Mouse (Mus musculus): Measurements from ENCODE around the gene St6gal1. TPM values are rescaled to one million over a fixed set of nuclear protein-coding genes. Genes with fewer than 3 reads are reported as not detected.
A peak's percentile ranks its signal among the peaks of the same experiment; 100 is the strongest.
"Not testable (repeated sequence)": the region's sequence is repeated elsewhere in the genome, so short reads cannot be mapped to it uniquely, and the experiment has no call there.

Gene St6gal1
- 58.8 and 60.3 TPM in 2 replicates for polyA plus RNA-seq (2014; fragmentation: Nextera tagmentation; extraction: Ambion mirVana)

DNA sequence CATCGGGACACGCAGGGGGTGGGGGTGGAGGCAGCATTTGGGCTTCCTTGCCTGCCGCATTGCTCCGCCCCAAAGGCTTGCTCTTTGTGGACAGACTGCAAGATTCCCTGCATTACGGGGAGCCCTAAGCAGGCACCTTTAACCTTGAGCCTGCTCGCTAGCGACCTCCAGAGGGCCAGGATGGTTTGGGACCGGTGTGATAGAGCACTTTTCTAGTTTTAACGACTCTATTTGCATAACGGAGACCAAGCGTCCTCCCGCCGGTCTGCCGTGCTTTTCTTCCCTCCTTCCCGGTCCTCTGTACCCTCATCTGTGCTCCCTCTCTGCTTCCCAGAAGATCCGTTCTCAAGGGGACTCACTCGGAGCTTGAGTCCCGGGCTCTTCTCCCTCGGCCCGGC lies at the start of gene St6gal1:
Gene St6gal1 (plus strand): TSS at position 70 of the 398 bp plus-strand sequence.
- H3K4me1 ChIP-seq (ENCODE audit: insufficient read depth) = peaks cover 21% of the 10 kb centered on the region
- peak within 1 kb of the TSS; percentile 95 for H3K27ac ChIP-seq (ENCODE audit: low read depth)
- peak within 1 kb of the TSS; percentile 81 for H3K4me2 ChIP-seq
- TF ChIP-seq CTCF (IDR thresholded peaks at IDR 0.05; ENCODE audit: low read depth) = peak; percentile 75
- under 1% methylated on average over 20 of the region's 20 CpGs for WGBS
- H3K9ac ChIP-seq = peak within 1 kb of the TSS; percentile 98
- peak; percentile 91 for DNase-seq
- no peaks in the 10 kb centered on the region for H3K27me3 ChIP-seq (ENCODE audit: insufficient read depth, low read length)
- H3K9me3 ChIP-seq (ENCODE audit: low read depth, low read length) = no peaks in the 10 kb centered on the region
- peak within 1 kb of the TSS; percentile 80 for H3K4me3 ChIP-seq (ENCODE audit: low read depth, low read length)
- H3K36me3 ChIP-seq (ENCODE audit: insufficient read depth) = no peaks in the 10 kb centered on the region
- peak; percentile 79 for ATAC-seq (ENCODE audit: insufficient read depth)

DNA sequence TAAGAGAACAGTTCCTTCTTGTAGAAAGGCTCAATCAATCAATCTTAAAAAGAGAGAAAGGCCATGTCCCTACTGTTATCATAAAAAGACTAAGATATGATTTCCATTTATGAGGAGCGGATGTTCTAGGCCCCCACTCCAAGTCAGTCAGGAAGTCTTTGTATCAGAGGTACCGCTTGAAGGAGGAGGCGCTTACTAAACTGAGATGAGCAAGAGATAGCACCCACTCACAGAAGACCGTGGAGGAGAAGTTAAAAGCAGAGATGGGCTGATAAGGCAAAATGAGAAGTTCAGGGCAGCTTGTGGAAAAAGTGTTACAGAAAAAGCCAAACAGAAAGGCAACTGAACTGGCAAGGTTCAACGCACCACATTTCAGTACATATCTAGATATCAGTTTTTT lies 49.7 kb upstream of the St6gal1 start:
- TF ChIP-seq CTCF (IDR thresholded peaks at IDR 0.05; ENCODE audit: low read depth) = no peak
- 79% methylated on average over 5 of the region's 5 CpGs for WGBS

DNA sequence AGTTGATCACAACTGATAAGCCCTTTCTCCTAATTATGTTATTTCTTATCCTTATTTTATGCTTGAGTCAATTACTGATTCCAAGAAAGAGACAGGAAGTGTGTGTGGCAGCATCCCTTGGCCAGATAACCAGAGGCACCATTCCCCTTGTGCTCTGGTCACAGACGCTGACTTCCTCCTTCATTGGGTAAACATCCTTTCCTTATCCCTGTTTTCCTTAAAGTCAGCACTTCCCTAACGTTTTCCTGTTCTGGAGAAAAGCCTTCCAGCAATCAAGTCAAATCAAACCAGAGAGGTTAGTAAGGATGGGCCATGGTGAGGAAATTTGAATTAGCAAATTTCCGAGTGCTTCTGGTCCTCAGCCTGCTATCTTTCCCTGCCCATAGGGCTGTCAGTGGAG lies 48.6 kb upstream of the St6gal1 start:
- DNase-seq (no peak), ATAC-seq (ENCODE audit: insufficient read depth) (no peak)
- WGBS = 28% methylated on average over 3 of the region's 3 CpGs
- no peak overlapping the region for H3K4me3 ChIP-seq (ENCODE audit: low read depth, low read length)
- H3K4me1 ChIP-seq (ENCODE audit: insufficient read depth) = no peaks in the 10 kb centered on the region
- H3K36me3 ChIP-seq (ENCODE audit: insufficient read depth) = no peaks in the 10 kb centered on the region
- no peak overlapping the region for H3K27ac ChIP-seq (ENCODE audit: low read depth)
- TF ChIP-seq CTCF (IDR thresholded peaks at IDR 0.05; ENCODE audit: low read depth) = no peak
- H3K4me2 ChIP-seq = no peak overlapping the region
- H3K27me3 ChIP-seq (ENCODE audit: insufficient read depth, low read length) = no peaks in the 10 kb centered on the region
- H3K9ac ChIP-seq = no peak overlapping the region
- H3K9me3 ChIP-seq (ENCODE audit: low read depth, low read length) = no peaks in the 10 kb centered on the region

More for the DNA sequence above, 49.7 kb upstream of the St6gal1 start:
- Histone ChIP-seq H3K4me2 (no peak overlapping the region), H3K27ac (ENCODE audit: low read depth) (no peak overlapping the region), H3K9ac (no peak overlapping the region), H3K4me3 (ENCODE audit: low read depth, low read length) (no peak overlapping the region), H3K36me3 (ENCODE audit: insufficient read depth) (no peaks in the 10 kb centered on the region), H3K4me1 (ENCODE audit: insufficient read depth) (no peaks in the 10 kb centered on the region), H3K9me3 (ENCODE audit: low read depth, low read length) (no peaks in the 10 kb centered on the region), H3K27me3 (ENCODE audit: insufficient read depth, low read length) (no peaks in the 10 kb centered on the region)
- no peak for DNase-seq
- no peak for ATAC-seq (ENCODE audit: insufficient read depth)

DNA sequence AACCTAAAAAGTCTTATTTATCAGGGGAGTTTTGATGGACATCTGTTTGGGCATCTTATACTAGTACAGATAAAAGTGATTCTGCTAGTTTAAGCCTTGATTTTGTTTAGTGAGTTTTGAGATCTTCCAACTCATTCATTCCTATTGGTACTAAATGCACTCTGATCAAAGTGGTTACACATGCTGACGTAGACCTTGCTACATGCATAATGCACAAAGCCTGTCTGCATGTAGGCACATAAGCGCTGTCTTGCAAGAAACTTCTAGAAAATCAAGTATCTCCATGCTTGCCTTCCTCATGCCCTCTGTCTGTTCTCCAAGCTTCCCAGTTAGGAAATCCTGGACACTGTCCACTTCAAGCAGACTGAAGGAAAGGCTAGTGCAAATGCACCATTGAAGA lies 46.7 kb upstream of the St6gal1 start:
- no peak overlapping the region for H3K4me3 ChIP-seq (ENCODE audit: low read depth, low read length)
- no peak for TF ChIP-seq CTCF (IDR thresholded peaks at IDR 0.05; ENCODE audit: low read depth)
- ATAC-seq (ENCODE audit: insufficient read depth) (no peak), DNase-seq (no peak)
- no peaks in the 10 kb centered on the region for H3K4me1 ChIP-seq (ENCODE audit: insufficient read depth)
- H3K4me2 ChIP-seq = no peak overlapping the region
- no peak overlapping the region for H3K9ac ChIP-seq
- H3K27me3 ChIP-seq (ENCODE audit: insufficient read depth, low read length) = no peaks in the 10 kb centered on the region
- no peaks in the 10 kb centered on the region for H3K9me3 ChIP-seq (ENCODE audit: low read depth, low read length)
- H3K36me3 ChIP-seq (ENCODE audit: insufficient read depth) = no peaks in the 10 kb centered on the region
- no peak overlapping the region for H3K27ac ChIP-seq (ENCODE audit: low read depth)
- 89% methylated on average over 2 of the region's 2 CpGs for WGBS

DNA sequence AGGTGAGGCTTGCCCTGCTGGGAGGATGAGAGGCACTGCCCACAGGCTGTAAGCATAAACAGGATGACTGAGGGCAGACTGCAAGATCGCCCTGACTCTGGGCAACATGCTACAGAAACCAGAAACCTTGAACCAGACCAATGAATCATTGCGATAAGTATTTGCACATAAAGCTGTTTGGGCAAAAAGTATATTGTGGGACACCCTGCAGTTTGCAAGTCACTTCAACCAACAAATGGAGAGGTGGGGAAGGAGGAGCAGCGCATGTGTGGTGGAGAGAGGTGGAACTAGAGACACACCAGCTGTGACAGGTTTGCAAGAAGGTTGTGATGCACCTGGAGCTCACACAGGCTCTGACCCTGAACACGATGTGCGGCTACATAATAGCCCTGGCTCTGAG lies 45.7 kb upstream of the St6gal1 start:
- WGBS = 89% methylated on average over 5 of the region's 5 CpGs
- H3K4me3 ChIP-seq (ENCODE audit: low read depth, low read length) = no peak overlapping the region
- no peak overlapping the region for H3K9ac ChIP-seq
- no peak overlapping the region for H3K4me2 ChIP-seq
- no peak overlapping the region for H3K27ac ChIP-seq (ENCODE audit: low read depth)
- H3K4me1 ChIP-seq (ENCODE audit: insufficient read depth) = no peaks in the 10 kb centered on the region
- DNase-seq (no peak), ATAC-seq (ENCODE audit: insufficient read depth) (no peak)
- TF ChIP-seq CTCF (IDR thresholded peaks at IDR 0.05; ENCODE audit: low read depth) = no peak
- no peaks in the 10 kb centered on the region for H3K27me3 ChIP-seq (ENCODE audit: insufficient read depth, low read length)
- H3K36me3 ChIP-seq (ENCODE audit: insufficient read depth) = no peaks in the 10 kb centered on the region
- H3K9me3 ChIP-seq (ENCODE audit: low read depth, low read length) = no peaks in the 10 kb centered on the region

DNA sequence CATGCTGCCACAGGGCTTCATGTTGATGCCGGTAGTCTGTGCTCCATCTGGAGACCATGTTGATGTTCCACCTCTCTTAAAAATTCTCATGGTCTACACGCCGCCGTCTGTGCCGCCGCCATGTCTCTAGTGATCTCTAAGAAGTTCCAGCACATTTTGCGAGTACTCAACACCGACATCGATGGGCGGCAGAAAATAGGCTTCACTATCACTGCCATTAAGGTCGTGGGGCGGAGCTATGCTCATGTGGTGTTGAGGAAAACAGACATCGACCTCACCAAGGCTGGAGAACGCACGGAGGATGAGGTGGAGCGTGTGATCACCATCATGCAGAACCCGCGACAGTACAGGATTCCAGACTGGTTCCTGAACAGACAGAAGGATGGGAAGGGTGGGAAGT lies 45.1 kb upstream of the St6gal1 start:
- not testable (repeated sequence) for H3K9me3 ChIP-seq (ENCODE audit: low read depth, low read length); H3K36me3 ChIP-seq (ENCODE audit: insufficient read depth); H3K4me3 ChIP-seq (ENCODE audit: low read depth, low read length); H3K27me3 ChIP-seq (ENCODE audit: insufficient read depth, low read length); H3K4me2 ChIP-seq; ATAC-seq (ENCODE audit: insufficient read depth); H3K4me1 ChIP-seq (ENCODE audit: insufficient read depth); DNase-seq; H3K9ac ChIP-seq; H3K27ac ChIP-seq (ENCODE audit: low read depth)
- WGBS = 85% methylated on average over 18 of the region's 18 CpGs

DNA sequence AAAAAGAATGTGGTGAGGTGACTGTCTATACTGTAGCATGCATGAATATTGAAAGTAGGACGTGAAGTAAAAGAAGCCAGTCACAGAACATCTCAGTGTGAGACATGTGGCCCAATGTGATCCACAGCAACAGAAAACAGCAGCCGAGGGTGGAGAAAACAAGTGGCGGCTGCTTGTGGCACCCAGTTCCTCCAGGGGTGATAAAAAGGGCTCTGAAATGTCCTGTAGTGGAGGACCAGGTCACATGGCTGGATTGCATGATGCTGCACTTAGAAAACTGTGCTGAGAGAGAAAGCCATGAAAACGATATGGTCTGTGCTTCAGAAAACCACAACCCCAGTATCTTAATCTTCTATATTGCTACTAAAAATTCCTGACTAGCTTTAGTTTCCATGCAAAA lies 43.5 kb upstream of the St6gal1 start:
- Histone ChIP-seq H3K4me3 (ENCODE audit: low read depth, low read length) (no peak overlapping the region), H3K27ac (ENCODE audit: low read depth) (no peak overlapping the region), H3K36me3 (ENCODE audit: insufficient read depth) (no peaks in the 10 kb centered on the region), H3K4me1 (ENCODE audit: insufficient read depth) (no peaks in the 10 kb centered on the region), H3K4me2 (no peak overlapping the region), H3K9ac (no peak overlapping the region), H3K9me3 (ENCODE audit: low read depth, low read length) (no peaks in the 10 kb centered on the region), H3K27me3 (ENCODE audit: insufficient read depth, low read length) (no peaks in the 10 kb centered on the region)
- ATAC-seq (ENCODE audit: insufficient read depth) = no peak
- TF ChIP-seq CTCF (IDR thresholded peaks at IDR 0.05; ENCODE audit: low read depth) = no peak
- DNase-seq = no peak
- 64% methylated on average over 4 of the region's 4 CpGs for WGBS

DNA sequence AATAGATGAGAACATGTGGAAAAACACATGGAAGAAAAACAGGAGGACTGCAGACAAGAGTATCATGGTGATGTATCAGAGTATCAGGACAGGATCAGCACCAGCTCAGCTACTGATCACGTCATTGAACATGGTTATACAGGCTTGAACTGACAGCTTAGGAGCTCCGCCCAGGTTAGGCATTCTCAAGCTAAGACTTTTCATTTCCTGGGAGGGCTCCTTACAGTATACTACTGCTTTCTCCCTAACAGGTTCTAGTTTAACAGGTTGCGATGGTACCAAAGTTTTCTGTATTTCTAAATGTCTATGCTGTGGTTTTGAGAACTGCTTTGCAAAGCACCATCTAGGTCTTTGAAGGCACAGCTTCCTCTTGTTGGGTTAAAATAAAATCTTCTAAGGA lies 43.1 kb upstream of the St6gal1 start:
- DNase-seq = no peak
- Histone ChIP-seq H3K9me3 (ENCODE audit: low read depth, low read length) (no peaks in the 10 kb centered on the region), H3K4me1 (ENCODE audit: insufficient read depth) (no peaks in the 10 kb centered on the region), H3K27me3 (ENCODE audit: insufficient read depth, low read length) (no peaks in the 10 kb centered on the region), H3K27ac (ENCODE audit: low read depth) (no peak overlapping the region), H3K36me3 (ENCODE audit: insufficient read depth) (no peaks in the 10 kb centered on the region), H3K4me3 (ENCODE audit: low read depth, low read length) (no peak overlapping the region), H3K4me2 (no peak overlapping the region), H3K9ac (no peak overlapping the region)
- 70% methylated on average over 3 of the region's 3 CpGs for WGBS
- no peak for TF ChIP-seq CTCF (IDR thresholded peaks at IDR 0.05; ENCODE audit: low read depth)
- ATAC-seq (ENCODE audit: insufficient read depth) = no peak
